Mouse (Mus musculus) brain, embryonic 18.5 days (tissue): Measurements from ENCODE around the gene Ankdd1a.

ENCODE experiments used
- DNase-seq: peaks from one replicate; pipeline ENCODE4 v3.0.0-alpha.2; 2012; ENCODE audit warnings: low read depth, low spot score

The Ankdd1a gene

DNA sequence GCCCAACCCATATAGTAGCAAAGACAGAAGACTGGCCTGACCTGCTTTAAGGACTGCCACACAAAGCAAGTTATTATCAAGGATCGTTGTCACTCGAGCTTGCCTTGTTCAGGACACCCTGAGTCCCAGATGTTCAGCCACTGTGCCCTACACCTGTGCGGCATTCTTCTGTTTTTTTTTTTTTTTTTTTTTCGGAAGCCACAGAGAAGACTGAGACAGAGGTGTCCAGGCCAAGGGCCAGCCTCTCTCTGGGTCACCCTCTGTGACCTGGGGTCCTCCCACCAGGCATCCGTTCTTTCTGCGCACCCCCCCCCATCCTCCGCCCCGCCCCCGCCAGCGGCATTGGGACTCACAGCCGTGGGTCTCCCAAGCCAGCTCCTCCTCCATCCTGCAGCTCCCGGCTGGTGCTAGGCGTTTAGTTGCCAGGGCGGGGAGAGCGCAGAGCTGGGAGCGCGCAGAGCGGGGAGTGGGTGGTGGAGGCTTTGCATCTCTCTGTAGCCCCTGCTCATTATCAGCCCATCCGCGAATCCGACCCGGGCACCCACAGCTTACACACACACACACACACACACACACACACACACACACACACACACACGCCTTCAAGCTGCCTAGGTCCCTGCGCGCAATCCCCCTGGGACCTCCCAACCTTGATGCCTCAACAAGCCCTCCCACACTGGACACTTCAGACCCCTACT, at the start of gene Ankdd1a:
Gene Ankdd1a (minus strand): TSS at position 387 of the 698 bp plus-strand sequence.
- peak; percentile 51 for DNase-seq

DNA sequence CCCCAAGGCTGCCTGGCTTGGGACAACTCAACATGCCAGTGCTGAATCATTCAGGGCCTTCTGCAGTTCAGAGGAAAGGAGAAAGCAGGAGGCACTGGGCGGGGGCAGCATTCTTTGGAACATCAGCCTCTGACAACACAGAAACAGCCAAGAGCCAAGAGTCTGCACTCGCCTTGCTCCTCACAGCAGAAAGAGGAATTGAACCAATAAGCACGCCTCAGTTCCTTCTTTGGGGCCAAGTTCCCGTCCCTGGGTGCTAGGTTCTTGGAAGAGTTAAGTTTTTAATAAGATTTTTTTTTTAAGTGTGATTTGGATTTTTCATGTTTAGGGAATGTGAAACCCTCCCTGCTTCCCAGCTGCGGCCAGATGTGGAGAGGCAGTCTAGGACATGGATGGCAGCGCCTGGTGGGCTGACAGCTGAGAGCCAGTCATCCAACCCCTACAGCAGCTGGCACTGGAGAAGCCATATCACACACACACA, 49.5 kb upstream of the Ankdd1a start:
- DNase-seq = no peak

DNA sequence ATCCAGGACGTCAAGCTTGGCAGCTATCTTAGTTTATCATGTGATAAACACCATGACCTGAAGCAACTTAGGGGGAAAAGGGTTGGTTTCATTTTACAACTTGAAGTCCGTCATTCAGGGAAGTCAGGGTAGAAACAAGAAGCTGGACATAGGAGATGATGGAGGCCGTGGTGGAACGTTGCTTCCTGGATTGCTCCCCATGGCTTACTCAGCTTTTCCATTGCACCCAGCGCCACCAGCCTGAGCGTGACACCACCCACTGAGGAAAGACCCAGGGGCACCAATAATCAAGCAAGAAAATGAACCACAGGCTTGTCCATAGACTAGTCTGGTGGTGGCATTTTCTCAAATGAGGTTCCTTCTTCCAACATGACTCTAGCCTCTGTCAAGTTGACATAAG, 48.8 kb upstream of the Ankdd1a start:
- no peak for DNase-seq

DNA sequence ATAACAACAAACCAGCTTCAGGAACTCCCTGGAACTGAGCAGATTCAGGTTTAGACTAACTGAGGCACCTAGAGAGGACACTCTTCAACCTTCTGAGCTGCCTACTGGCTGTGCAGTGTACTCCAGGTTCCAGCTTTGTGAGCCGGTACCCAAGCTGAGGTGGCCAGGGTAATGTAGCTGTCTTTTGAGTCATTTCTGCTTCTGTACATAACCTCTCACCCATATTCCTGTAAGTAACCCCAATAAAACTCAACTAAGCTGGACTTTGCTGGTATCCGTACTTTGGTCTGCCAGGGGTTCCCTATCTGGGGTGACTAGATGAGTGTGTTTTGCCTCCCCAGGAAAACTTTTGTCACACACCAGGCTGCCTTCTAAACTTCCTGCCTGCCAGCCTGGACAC, 44.7 kb upstream of the Ankdd1a start:
- no peak for DNase-seq

DNA sequence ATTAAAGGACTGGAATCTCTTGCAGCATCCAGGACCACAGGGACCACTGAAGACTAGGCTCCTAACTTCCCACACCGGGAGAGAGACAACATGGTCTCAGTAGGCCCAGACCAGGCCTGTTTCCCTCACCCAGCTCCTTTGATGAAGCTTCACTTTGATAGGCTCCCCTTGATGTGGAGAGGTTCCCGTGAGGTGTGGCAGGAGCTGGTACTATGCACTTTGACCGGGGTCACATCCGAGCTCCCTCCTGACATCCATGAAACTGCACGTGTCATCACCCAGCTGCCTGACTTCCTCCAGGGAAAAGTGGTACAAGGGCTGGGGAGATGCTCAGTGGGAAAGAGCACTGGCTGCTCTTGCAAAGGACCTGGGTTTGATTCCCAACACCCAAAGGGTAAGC, 43.1 kb upstream of the Ankdd1a start:
- DNase-seq = no peak

DNA sequence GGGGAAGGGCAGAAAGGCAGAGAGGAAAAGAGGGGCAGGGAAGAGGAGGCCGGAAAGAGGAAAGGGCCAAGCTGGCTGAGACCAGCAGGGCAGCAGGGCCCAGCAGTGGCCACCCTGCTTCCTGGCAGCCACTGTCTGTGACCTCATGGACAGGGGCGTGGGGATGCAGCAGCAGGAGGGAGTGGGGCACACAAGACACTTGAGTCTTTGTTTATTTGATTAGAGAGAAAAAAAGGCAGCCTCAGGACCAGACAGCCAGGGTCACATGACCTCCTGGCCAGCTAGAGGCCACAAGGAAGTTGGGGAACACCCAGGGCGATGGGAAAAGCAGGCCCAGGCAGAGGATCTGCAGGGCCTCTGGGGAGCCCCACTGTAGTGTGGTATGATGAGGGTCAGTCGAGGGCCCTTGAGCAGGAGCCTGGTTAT, 42.1 kb upstream of the Ankdd1a start:
- no peak for DNase-seq

DNA sequence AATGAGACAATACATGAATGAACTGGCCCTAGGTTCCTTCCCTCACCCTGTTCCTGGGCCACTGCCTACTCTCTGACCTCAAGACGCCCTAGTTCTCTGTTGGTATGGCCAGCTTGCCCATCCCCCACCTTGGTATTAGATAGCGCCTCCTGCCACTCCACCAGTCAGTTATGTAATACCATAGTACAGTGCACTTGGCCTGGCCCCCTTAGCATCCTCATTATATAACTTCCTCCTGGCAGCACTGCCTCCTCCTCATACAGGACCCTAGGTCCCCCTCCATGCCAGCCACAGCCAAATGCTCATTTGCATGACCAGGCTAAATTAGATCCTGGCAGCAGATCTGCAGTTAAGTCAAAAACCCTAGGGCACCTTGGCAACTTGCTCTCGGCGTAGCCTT, 41.0 kb upstream of the Ankdd1a start:
- DNase-seq = no peak

DNA sequence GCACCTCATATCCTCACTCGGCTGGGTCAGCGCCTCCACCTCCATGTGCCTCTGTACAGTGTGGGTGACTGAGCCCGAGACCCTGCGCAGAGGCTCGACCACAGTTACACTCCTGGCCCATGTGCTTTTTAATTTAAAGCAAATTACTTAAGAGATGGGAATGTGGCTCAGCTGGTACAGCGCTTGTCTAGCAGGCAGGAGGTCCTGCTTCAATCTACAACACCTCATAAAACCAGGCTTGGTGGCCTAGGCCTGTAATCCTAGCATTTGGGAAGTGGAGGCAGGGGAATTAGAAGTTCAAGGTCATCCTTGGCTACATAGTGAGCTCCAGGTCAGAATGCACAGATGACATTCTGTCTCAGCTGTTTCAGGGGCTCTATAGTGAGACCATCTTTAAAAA, 38.8 kb upstream of the Ankdd1a start:
- no peak for DNase-seq

DNA sequence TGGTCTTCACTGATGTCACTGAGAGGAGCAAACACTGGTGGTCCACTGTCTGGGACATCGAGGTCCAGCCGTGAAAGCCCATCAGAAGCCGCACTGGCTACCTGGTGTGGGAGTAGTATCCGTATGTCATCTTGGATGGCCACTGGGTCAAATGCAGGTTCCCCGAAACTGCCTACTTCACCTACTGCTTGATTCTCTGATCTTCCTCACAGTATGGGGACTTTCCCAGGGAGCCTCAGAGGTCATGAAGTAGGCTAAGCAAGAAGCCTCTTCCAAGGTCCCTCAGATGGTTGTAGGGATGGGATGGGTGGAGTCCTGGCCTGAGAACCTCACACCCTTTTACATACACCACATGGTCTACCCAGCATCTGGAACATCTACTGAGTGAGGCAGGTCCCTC, 37.0 kb upstream of the Ankdd1a start:
- DNase-seq = no peak

DNA sequence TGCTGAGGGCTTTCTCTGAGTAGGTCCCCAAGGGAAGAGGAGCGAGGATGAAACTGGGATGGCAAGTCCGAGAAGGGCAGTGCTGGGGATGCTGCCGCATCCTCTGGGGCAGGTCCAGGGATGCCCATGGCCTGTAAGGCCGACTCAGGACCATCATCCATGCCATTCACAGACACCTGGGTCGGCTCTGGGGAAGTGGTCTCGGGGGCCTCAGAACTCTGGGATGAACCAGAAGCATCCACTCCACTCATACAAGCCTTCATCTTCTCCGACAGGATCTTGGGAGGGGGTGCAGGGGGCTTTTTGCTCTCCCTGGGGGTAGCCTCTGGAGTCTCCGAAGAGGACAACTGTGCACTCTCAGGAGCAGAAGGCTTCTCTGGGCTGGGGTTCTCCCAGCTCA, 36.4 kb upstream of the Ankdd1a start:
- DNase-seq = no peak

DNA sequence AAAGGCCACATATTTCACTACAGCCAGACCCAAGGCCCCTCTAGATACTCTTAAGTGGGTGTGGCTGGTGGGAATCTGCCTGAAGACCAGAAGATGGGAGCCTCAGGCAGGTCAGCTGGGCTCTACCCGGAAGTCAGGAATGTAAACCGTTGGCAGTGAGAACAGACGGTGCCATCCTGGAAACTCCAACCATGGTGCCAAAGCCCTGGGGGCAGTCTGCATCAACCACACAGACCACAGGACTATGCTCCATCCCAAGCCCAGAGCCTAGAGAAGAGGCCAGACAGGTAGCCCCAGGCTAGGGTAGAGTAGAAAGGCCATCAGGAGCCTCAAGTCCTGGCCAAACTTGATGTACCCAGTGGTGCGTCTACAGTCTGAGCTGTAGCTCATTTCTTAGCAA, 35.6 kb upstream of the Ankdd1a start:
- DNase-seq = no peak

DNA sequence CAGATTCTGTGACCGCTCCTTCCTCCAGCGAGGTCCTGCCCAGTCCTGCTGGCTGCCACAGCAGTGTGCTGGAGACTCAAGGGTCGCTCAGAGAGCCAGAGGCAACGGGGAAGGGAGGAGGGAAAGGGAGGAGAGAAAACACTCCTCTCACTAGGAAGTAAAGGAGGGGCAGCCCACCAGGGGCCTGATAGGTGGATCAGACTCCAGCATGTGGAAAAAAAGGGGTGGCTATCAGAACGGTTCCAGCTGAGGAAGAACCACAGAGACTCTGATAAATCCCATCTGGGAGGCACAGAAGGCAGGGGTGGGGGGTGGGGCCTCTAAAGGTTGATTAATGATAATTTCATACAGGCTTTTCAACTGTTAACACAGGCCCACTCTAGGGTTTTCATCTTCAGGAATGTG, 35.0 kb upstream of the Ankdd1a start:
- DNase-seq = no peak

DNA sequence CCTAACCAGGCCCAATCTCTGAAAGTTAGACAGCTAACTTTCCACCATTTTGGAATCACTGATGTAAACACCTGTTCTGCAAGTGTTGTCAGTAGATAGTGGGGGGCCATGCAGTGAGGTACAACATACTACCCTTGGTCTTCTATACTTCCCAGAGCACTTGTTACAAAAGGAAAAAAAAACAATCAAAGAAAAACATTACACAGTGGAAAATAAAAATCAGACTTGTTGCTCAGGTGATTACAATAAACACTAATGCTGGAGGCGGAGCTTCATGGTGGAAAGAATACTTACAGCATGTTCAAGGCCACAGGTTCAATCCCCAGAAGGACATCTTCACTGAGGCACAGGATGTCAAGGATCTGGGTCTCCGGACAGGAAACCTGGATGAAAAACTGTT, 32.7 kb upstream of the Ankdd1a start:
- DNase-seq = no peak

DNA sequence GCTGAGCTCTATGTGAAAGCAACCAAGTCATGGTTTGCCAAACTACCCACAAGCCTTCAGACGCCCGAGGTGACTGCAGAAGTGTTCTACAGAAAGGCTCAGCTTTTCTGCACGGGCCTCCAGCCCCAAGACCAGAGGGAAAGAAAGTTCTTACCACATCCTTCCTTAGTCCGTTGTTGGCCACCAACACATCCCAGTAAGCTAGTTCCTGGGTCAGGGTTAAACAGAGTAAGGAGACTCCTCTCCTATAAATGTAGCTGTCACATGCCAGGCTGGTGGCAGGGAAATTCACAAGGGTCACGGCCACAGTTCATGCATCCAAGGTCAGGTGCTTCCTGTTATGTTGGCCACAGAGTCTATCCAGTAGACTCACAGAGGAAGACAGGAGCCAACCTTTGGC, 32.1 kb upstream of the Ankdd1a start:
- DNase-seq = no peak

DNA sequence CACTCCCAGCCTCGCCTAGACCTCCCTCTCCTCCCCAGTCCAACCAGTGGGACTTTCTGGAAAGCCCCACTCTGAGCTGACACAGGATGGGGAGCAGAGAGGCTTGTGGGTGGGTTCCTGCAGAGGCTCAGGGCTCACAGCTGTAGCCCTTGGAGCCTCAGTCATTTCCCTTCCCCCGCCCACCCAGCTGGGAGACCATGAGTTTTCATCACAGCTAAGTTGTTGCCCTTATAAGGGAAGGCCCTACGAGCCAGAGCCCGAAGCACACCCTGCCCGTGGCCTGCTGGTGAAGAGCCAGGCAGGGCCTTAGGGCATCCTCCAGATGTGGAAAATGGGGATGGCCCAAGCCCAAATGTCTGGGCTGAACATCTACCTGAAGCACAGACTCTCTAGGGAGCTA, 31.0 kb upstream of the Ankdd1a start:
- DNase-seq = no peak

DNA sequence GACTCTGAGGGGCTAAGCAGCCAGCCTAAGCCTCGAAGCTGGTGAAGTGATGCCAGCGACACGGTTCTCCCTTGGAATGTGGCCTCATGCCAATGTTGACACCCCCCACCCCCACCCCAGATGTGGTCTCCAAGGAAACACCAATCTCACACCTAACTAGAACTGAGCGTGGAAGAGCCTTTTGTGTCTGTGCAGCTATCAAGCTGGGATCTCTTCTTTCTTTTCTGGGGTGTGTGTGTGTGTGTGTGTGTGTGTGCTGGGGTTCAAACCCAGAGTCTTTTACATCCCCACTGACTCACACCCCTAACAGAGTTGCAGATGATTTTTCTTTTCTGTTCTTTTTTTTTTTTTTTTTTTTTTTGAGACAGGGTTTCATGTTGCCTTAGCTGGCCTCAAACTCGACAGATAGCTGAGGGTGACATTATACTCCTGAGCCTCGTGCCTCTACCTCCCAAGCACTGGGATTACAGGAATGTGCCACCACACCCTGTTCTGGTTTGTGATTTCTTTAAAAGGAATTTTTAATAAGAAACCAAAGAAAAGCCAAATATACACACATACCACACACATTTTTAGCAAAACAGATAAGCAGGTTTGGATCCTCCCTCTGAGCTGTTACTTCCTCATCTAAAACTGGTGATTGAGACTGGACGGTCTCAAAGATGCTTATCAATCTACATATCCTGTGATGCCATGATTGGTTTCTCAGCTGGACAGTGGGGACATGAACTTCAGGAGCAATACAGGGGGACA, 30.3 kb upstream of the Ankdd1a start:
- no peak for DNase-seq

DNA sequence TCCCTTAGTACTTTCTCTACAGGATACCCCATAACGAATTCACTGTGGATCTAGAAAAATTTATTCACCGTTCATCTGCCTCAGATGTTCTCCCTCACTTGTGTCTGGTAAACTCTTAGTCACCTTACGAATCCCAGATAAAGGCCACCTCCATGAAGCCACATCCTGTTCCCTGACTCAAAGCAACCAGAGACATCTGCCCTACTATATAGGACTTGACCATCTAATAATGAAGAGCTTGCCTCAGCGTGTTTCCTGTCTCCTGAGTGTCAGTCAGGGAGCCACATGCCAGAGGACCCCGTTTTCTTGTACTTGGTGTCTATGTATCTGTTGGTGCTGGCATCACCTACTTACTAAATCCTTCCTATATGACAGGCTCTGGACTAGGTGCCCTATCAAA, 29.6 kb upstream of the Ankdd1a start:
- no peak for DNase-seq

DNA sequence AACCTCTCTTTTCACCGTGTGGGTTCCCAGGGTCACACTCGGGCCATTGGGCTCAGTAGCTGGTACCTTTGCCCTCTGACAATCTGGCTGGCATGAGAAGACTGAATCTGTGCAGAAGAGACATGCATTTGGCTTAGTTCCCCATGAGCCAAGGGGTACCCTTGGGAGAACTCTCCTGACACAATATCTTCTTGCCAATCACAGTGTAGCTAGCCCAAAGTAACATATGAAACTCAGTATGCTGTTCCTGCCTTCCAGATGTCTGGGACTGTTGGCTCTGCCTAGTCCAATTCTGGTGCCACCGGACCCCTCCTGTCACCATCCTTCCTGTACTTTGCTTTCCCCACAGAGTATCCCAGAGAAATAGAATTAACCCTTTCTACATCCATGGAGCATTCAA, 29.1 kb upstream of the Ankdd1a start:
- no peak for DNase-seq

DNA sequence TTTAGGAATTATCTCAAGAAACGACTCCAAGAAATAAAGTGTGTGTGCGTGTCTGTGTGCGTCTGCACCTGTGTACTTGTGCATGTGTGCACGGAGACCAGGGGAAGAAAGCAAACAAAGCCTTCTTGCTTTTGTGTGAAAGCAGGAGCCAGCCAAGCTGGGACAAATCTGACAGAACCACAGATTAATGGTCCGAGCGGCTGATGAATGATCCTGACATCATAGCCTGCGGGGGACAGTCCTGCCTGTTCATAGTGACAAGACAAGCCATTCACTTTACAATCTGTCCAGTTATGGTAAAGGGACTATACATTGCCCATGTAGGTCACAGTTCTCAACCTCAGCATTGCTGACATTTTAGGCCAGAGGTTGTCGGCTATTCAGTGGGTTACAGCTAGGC, 28.3 kb upstream of the Ankdd1a start:
- DNase-seq = no peak

DNA sequence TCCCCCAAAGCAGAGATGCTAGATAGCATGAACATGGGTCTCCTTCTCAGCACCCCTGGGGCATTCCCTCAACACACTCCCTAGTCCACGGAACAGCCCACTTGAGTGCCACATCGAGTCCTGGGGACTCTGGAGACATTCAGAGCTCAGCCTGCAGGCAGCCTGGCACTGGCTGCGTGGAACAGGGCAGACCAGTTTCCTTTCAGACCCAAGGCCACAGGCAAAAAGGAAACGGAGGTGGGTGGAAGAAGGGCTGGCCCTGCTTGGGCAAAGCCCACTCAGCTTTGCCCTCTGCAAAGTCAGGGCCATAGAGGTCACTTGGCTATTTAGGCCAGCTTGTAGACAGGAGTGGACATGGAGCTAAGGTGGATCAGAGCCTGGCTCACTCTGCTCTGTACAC, 27.9 kb upstream of the Ankdd1a start:
- no peak for DNase-seq

DNA sequence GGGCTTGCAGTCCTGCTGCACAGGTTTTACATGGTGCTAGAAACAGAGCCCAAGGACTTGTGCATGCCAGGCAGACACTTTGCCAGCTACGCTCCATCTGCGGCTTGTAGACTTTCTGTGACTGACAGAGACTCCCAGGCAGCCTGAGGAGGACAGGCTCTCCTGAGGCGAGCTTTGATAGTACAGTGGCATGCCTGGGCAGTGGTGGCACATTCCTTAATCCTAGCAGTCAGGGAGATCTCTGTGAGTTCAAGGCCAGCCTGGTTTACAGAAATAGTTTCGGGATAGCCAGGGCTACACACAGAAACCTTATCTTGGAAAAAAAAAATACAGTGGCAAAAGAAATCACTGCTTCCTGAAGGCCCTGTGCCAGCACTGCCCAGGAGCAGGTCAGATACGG, 27.1 kb upstream of the Ankdd1a start:
- no peak for DNase-seq

DNA sequence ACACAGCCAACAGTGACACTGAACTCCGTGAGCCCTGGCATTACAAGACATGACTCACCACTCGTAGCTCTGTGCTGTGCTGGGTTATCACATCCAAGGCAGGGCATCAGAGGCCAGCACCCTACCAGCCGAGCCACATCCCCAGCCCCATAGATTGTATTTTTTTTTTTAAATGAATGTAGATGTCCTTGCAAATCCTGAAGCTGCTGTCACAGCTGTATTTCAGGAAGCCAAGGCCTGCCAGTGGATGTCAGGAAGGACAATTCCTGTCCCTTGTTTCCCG, 26.4 kb upstream of the Ankdd1a start:
- DNase-seq = no peak

DNA sequence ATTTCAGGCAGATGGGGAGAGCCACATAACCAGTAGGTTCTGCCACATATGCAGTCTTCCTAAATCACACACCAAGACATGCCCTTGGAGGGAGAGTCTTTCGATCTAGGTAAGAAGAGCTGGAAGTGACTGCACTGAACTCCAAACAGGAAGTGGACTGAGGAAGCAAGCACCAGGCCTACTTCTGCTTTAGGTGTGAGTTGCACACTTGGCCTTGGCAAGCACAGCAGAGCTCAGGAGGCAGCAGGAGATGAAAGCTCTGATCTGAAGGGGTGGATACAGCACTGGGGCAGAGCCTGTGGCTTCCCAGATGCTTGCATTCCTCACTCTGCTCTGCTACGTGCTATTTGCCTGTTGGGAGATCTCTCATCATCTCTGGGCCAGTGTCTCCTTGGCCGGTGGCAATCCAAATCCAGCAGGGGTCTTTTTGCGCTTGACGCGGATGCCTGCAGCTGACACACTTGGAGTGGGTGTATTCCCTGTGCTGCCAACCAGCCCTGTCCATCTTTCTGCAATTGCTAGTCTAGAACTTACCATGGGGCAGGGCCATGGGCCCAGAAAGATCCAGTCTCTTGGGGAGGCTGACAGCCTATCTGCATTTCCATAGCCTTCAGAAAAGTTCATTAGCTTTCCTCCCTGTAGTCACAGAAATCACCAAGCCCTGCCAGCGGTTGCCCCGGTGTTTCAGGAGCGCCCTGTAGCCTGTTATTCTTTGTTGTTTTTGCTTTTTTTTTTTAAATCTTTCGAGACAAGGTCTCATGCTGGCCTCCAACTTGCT, 25.8 kb upstream of the Ankdd1a start:
- DNase-seq = no peak
